Mouse (Mus musculus) adrenal gland, adult 8-10 months (tissue): Measurements from ENCODE around the gene Noa1. TPM values are rescaled to one million over a fixed set of nuclear protein-coding genes. Genes with fewer than 3 reads are reported as not detected.

Source experiments
- DNase-seq: peaks from one replicate; pipeline ENCODE4 v3.0.0; 2022
- total RNA-seq, 4 experiments: library from RNA; stranded (reverse); gene quantifications; 2 replicates each; pipeline ENCODE4 v1.2.4; 2022

Noa1 gene
- total RNA-seq, 4 experiments from 2014 or later: 25.0 to 29.8 (median 27.7) TPM

DNA sequence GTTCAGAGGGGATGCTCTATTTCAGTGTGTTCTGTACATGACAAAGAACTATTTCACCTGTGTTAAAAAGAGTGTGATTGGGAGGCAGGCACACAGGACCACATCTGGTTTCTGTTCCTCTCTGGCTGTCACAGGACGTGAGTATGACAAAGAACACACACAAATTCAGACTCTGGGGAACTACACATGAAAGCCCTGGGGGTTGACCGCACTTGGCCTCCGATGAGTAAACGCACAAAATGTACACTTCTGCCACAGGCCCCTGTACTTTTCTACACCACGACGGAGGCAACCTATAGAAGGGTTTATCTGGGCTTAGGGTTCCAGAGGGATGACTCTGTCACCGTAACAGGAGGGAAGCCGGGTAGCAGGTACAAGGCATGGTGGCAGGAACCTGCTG is 20.2 kb downstream of the Noa1 start:
- no peak for DNase-seq

DNA sequence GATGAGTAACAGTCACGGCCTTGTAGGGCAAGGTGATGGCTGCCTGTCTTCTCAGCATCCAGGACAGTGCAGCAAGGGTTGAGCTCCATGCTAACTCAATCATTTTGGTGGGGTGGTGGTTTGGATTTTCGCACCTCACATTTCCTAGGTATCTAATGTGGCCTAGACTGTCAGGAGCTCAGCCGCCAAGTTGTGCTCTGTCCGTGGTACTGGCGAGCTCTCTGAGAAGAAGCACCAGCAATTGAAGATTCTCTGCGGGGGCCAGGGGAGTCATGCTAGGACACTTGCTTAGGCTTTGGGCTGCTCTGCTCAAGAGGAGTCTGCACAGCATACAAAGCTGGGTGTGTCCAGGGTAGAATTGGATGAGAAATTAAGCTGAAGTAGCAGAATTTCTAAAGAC is 22.0 kb downstream of the Noa1 start:
- DNase-seq: no peak

DNA sequence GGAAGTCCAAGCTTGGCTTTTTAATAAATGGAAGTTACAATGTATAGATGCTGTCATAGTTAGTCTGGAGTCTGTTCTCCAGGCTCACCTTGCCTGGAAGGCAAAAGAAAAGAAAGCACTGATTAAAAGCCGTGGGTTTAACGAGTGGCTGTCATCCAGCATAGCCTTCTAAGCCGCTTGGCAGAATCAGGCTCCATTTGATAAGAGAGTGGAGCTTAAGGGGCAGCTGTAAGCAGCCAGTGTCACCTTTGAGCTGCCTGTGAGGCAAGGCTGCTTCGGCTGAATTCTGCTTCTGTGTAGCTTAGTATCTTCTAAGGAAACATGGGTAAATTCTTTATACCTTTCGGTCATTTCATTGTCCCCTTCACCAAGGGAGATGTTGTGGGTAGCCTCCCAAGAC is 23.0 kb downstream of the Noa1 start:
- no peak for DNase-seq

DNA sequence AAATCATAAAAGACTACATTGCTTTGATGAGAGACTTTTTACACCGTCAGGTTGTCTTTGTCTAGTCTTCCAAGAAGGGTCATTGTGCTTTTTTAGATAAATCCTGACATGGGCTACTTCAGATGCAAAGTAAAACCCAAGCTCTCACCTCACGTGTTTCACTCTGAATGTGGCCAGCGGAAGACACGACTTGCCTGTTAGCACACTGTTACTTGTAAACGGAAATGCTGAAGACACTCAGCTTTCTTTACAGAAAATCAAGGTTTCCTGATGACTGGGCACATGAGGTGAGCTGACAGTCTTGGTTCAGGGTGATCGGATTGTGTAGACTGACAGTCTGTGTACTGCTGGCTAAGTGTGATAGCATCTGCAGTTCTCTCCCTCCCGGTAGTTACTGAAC is 24.2 kb downstream of the Noa1 start:
- no peak for DNase-seq

DNA sequence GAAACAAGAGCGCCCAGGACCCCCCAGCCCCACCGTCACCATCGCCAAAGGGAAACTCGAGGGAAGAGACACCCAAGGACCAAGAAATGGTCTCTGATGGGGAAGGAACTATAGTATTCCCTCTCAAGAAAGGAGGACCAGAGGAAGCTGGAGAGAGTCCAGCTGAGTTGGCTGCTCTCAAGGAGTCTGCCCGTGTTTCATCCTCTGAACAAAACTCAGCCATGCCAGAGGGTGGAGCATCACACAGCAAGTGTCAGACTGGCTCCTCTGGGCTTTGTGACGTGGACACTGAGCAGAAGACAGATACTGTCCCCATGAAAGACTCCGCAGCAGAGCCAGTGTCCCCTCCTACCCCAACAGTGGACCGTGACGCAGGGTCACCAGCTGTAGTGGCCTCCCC is 27.6 kb downstream of the Noa1 start:
- DNase-seq: no peak

DNA sequence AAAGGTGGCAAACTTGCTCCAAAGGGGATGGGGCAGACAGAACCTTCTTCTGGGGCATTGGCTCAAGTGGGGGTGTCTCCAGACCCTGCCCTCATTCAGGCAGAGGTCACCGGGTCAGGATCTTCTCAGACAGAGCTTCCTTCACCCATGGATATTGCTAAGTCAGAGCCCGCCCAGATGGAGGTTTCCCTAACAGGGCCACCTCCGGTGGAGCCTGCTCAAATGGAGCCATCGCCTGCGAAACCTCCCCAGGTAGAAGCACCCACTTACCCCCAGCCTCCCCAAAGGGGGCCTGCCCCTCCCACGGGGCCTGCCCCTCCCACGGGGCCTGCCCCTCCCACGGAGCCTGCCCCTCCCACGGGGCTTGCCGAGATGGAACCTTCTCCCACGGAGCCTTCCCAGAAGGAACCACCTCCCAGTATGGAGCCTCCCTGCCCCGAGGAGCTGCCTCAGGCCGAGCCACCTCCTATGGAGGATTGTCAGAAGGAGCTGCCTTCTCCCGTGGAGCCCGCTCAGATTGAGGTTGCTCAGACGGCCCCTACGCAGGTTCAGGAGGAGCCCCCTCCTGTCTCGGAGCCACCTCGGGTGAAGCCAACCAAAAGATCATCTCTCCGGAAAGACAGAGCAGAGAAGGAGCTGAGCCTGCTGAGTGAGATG is 28.2 kb downstream of the Noa1 start:
- DNase-seq: no peak

DNA sequence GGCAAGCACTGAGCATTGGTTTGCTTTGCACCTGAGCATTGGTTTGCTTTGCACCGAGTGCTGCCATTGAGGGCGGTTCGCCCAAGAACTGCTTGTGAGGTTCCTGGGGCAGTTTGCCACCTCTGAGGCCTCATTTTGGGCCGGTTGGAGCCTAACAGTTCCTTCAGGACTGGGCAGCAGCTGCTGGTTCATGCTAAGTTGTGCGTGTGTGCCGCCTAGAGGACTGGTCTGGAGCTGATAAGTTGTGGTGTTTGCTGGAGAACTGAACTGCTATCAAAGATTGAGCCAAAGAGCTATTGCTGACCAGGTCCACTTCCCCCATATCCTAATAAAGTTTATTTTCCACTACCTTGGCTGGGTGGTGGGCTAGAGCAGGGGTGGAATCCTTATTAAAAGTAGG is 32.7 kb downstream of the Noa1 start:
- no peak for DNase-seq

DNA sequence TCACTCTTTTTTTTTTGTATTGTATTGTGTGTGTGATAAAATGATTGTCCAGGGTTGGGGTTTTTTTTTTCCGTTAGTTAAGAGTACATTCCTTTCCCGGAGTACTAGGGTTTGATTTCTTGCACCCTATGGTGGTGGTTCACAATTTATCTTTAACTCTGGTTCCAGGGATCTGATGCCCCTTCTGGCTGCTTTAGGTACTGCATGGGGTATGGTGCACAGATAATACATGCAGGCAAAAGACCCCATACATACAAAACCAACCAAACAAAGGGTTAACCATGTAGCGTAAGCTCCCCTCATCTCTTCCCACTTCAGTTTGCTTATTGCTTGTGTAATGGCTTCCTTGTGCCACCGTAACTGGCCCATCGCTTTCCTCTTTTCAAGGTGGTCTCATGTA is 33.9 kb downstream of the Noa1 start:
- no peak for DNase-seq

DNA sequence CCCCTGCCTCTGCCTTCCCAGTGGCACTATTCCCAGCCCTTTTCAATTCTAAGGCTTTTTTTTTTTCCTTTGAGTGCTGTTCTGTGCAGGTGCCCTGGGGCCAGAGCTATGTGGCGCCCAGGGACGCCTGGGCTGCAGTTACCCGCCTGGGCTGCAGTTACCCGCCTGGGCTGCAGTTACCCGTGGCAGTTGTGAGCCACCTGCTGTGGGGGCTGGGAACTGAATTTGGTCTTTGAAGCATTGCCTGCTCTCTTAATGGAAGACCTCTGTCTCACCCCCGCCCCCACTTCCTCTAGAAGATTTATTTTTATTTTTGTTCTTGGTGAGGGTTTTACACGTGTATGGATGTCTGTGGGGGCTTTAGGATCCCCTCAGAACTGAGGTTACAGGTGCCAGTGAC is 36.7 kb downstream of the Noa1 start:
- no peak for DNase-seq

DNA sequence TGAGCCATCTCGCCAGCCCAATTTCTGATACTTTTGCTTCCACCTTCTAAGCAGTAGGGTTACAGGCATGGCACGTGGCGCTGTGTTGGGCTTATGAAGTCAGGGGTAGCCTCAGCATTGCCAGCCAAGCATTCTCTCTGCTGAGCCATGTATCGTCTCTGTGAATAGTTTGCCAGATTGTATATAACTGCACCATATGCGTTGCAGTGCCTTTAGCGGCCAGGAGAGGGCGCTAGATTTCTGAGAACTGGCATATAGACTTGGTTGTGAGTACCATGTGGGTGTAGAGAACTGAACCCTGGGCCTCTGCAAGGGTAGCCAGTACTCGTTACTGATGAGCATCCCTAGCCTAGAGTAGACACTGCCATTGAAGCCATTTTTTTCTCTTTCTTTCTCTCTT is 40.5 kb downstream of the Noa1 start:
- no peak for DNase-seq

DNA sequence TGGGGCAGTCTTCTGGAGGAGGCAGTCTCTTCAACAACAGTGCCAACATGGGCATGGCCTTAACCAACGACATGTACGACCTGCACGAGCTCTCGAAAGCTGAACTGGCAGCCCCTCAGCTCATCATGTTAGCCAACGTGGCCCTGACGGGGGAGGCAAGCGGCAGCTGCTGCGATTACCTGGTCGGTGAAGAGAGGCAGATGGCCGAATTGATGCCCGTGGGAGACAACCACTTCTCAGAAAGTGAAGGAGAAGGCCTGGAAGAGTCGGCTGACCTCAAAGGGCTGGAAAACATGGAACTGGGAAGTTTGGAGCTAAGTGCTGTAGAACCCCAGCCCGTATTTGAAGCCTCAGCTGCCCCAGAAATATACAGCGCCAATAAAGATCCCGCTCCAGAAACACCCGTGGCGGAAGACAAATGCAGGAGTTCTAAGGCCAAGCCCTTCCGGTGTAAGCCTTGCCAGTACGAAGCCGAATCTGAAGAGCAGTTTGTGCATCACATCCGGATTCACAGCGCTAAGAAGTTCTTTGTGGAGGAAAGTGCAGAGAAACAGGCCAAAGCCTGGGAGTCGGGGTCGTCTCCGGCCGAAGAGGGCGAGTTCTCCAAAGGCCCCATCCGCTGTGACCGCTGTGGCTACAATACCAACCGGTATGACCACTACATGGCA is 41.8 kb downstream of the Noa1 start:
- DNase-seq: no peak

DNA sequence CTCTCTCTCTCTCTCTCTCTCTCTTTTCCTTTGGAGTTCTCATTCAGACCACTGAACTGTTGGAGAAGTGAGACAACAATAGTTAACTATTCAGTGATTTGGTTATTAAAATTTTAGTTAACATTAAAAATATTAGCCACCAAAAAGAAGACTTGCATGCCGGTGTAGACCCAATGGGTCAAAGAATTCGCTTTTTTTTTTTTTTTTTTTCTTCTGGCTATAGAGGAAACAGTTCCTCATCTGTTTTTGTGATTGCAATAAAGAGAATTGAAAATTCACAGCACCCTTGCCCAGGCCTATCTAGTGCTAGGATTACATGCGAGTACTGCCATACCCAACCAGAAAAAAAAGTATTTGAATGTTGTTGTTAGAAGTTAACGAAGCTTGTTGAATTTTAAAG is 42.4 kb downstream of the Noa1 start:
- no peak for DNase-seq

DNA sequence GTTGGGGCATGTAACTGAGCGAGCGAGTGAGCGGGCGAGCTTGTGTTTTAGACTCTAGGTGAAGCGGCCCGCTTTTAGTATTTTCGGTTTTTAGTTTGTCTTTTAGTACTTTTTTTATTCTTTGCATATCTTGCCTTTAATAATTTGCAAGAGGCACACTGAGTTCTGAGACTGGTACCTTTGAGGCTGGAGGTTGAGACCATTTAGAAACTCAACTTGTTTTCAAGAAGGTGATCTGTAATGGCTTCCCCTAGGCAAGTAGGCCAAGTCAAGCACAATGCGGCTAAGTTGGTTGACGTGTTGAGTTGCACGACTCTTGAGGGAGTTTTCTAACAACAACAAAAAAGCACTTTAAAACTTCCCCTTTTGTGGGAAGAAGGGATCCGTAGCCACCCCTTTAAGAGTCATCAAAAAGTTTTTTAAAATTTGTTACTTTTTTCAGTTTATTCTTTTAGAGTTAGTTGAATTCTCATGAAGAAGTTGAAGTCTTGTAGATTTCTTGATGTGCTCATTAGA is 42.9 kb downstream of the Noa1 start:
- no peak for DNase-seq

DNA sequence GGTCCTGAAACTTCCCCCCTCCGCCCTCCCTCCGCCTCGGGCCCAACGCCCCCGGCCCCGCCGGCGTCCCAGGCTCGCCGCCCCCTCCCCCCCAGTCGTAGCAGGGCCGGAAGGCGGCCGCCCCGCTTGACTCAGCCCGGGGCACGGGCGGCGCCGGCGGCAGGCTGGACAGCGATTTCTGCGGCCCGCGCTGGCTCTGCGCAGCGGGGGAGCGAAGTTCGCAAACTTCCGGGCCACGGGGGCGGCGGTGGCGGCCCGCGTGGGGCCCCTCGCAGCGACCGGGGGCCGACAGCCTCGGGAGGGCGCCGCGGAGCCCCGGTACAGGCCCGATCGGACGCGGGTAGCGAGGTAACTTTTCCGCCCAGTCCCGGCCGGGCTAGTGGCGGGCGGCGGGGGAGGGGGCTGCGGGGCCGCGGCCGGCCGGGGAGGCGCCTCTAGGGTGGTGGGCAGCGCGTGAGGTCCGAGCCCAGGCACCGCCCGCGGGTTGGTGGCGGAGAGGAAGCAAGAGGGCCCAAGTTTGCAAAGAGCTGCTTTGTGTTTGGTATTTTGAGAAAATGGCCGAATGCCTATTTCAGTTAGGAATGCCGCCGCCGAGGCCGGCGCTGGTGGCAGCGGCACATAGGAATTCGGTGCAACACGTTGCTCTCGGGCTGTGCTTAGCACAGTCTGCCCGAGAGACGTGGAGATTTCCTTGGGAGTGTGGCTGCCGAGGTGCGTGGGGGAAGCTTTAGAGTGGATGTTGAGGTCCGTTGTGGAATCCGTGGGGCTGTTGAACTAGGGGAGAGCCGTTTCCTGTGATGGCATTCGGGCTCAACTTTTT is 43.6 kb downstream of the Noa1 start:
- no peak for DNase-seq

DNA sequence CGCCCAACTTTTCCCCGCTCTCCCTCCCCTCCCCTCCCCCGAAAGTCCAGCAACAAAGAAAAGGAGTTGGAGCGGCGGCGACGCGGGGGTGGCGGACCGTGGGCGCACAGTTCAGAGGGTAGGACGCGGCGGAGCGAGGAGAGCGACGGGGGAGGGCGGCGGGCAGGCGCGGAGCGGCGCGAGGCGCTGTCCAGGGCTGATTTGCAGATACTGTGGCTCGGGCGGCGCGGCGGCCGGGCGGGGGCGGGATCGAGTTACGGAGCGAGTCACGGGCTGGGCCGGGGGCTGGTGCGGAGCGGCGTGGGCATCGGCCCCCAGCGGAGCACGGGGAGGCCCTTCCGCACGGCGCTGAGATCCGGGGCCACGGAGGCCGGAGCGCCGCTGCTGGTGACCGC is 44.2 kb downstream of the Noa1 start:
- DNase-seq: peak; percentile 66

DNA sequence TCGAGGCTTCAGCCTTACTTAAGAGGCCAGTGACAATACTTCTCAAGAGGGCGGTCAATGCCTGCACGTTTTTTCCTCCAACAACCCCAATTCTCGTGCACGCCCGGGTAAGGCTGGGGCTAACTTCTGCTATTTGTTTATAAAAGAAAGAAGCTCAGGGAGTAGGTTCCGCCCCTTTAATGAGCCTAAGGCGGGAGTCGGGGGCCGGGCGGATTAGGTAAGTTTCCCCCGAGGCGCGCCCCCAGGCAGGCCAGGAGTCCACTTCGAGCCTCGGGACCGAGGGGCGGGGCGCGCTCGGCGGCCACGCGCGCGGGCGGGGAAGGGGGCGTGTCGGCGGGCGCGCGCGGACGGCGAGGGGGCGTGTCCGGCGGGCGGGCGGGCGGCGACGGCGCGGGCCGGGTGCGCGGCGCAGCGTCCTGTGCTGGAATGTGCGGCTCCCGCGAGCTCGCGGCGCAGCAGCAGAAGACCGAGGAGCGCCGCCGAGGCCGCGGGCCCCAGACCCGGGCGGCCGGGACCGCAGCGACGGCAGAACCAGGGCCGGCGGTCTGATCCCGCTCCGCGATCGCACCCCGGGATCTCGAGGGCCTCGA is 44.7 kb downstream of the Noa1 start, which contains the start of gene Rest:
Rest (plus strand) TSS at position 411 of the 590 bp plus-strand sequence.
- peak; percentile 64 for DNase-seq

DNA sequence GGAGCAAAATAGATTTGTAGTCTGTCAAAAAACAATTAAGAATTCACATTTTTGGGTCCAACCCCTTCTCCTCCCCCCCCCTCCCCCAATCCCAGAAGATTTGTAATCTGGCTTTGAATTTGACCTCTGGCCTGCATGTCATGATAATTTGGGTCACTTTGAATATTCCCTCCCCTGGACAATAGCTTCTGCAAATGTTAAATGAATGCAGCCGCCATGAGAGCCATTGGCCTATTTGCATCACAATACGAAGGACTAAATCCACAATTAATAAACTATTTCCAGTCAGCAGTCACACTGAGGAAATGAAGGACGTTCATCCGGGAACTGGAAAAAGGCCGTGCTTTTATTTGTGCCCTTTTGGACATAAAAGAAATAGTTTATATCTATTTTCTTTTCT is 47.8 kb downstream of the Noa1 start:
- DNase-seq: no peak

DNA sequence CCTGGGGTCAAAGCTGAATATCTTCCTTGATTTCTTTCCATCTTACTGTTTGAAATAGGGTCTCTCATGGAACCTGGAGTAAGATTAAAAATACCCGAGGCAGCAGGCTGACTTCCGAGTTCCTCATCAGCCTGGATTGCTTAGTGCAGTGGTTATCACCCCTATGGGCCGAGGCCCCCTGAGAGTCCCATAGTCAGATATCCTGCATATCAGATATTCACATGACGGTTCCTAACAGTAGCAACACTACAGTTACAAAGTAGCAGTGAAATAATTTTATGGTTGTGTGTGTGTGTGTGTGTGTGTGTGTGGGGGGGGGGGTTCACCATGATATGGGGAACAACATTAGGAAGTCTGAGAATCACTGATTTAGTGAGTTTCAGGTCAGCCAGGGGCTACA is 48.7 kb downstream of the Noa1 start:
- DNase-seq: no peak

DNA sequence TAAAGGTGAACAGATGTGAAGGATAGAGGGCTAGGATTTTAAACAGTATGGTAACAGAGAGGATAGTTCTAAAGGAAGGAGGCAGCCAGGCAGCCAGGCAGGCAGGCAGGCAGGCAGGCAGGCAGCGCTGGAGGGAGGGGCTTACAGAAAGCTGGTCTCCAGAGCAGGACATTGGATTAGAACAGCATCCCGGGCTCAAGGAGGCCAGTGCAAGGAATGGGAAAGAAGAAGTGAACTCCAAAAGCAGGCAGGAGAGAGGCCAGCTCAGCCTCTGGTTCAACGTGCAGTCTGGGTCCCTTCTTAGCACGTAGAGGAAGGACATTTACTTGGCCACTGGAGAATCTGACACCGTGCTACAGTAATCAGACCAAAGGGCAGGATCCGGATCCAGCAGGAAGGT is 49.7 kb downstream of the Noa1 start:
- no peak for DNase-seq

DNA sequence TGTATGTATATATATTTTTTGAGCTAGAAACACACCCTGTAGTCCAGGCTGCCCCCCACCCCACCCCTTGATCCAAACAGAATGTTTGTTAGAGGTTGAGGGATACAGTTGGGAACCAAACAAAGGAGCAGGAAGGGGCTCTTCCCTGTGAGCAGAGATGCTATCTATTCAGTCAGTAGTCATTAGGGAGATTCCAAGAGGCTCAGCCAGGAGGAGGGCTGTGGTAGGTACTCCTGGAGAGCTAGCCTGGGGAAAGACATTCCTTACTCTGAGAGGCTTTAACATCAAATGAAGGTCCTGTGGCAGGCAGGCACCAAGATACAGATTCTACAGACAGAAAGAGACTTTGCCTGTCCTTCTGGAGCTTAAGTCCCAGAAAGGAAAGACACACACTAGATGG is 50.6 kb downstream of the Noa1 start:
- DNase-seq: no peak

DNA sequence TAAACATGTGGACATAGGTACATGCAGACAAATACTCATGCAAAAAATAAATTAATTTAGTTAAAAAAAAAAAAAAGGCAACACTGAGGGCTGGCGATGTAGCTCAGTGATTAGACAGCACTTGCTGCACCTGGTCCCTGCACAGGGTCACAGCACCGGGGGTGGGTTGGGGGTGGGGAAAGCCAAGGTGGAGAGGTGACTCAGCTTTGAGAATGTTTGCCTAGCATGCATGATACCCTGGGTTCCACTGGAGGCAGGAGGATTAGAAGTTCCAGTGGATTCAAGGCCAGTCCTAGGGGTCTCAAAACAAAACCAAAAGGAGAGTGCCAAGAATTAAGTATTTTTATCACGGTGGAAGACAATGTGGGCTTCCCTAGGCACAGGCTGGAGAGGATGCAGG is 52.3 kb downstream of the Noa1 start:
- DNase-seq: no peak

DNA sequence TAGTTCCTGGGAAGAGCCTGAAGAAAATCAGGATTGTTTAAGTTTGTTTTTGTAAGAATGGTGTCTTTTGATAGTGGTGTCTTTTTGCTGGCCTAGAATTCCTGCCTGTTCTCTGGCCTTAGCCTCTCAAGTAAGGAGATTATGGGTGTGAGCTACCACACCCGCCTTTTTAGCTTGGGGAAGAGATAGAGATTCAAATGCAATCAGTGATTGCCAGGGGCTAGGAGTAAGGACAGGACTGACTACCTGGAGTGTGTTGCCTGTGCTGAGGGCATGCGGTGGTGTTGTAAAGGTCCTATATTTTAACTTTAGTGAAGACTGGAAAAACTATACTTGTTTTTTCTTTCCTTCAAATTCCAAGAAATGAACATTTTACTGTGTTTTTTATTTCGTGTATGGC is 55.5 kb downstream of the Noa1 start:
- no peak for DNase-seq

DNA sequence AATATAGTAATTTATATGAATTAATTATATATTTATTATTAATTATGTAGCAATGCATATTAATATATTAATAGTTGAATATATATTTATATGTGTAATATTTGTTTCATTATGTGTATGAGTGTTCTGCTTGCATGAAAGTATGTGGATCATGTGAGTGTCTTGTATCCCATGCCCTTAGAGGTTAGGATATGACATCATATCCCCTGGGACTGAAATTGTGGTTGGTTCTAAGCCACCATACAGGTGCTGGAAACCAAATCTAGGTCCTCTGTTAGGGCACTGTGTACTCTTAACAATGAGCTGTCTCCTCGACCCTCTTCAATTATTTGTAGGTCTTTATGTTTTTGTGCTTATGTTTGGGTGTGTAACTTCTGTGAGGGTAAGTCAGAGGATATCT is 56.7 kb downstream of the Noa1 start:
- no peak for DNase-seq
